Mouse (Mus musculus) small intestine, adult 2 months (tissue): ENCODE measurements around the gene Dcdc2c.

Experiments used
- CTCF ChIP-seq: fragments of 200-500 bp; IDR thresholded peaks from 2 replicates; pipeline ENCODE4 v1.5.1; 2012; ENCODE audit warnings: low read depth, mild to moderate bottlenecking, control low read depth, inconsistent platforms, low read length, moderate library complexity, mixed read lengths; ENCODE audit not compliant: insufficient replicate concordance, insufficient read length; ENCODE audit errors: extremely low read depth
- POLR2A ChIP-seq: fragments of 200-500 bp; IDR thresholded peaks from 2 replicates; pipeline ENCODE4 v1.6.1; 2012; ENCODE audit warnings: low read depth, mild to moderate bottlenecking, control low read depth, inconsistent platforms, low read length, moderate library complexity

GRCm38 (mm10) chr12:28587949-28588348, 35.8 kb upstream of the Dcdc2c start:
- TF ChIP-seq CTCF (no peak), POLR2A (no peak)
